Mouse (Mus musculus): ENCODE measurements around the gene Tnfaip2. TPM values are rescaled to one million over a fixed set of nuclear protein-coding genes. Genes with fewer than 3 reads are reported as not detected.

The Tnfaip2 gene
- polyA plus RNA-seq, 1 experiment from 2014 or later, result 0.63 TPM

GRCm38 (mm10) chr12:111425258-111425657 is 17.0 kb upstream of the Tnfaip2 start:
- WGBS, result 3% methylated on average over 15 of the region's 15 CpGs
- Histone ChIP-seq H3K4me2 (ENCODE audit: low read length) (no peak overlapping the region), H3K9ac (replicated peaks; ENCODE audit: low read depth, low read length) (no peak overlapping the region), H3K36me3 (ENCODE audit: control insufficient read depth, insufficient read depth) (no peaks in the 10 kb centered on the region), H3K9me3 (ENCODE audit: control insufficient read depth, low read length) (no peaks in the 10 kb centered on the region), H3K27ac (ENCODE audit: low read length) (no peak overlapping the region), H3K27me3 (replicated peaks; ENCODE audit: control insufficient read depth, insufficient read depth, low read length) (peaks cover 67% of the 10 kb centered on the region), H3K4me3 (replicated peaks; ENCODE audit: low read length) (no peak overlapping the region), H3K4me1 (replicated peaks; ENCODE audit: control insufficient read depth, insufficient read depth, low read length) (peaks cover 39% of the 10 kb centered on the region)
- 0 out of 2 replicates have a peak, but pooled peaks have one; percentile 22 for ATAC-seq

GRCm38 (mm10) chr12:111425789-111426460 is 16.3 kb upstream of the Tnfaip2 start:
- Histone ChIP-seq H3K4me1 (replicated peaks; ENCODE audit: control insufficient read depth, insufficient read depth, low read length) (peaks cover 39% of the 10 kb centered on the region), H3K4me2 (ENCODE audit: low read length) (peak overlapping the region; percentile 15; the same call in 1 of the 2 replicates), H3K4me3 (replicated peaks; ENCODE audit: low read length) (no peak overlapping the region), H3K27me3 (replicated peaks; ENCODE audit: control insufficient read depth, insufficient read depth, low read length) (peaks cover 73% of the 10 kb centered on the region), H3K9me3 (ENCODE audit: control insufficient read depth, low read length) (no peaks in the 10 kb centered on the region), H3K36me3 (ENCODE audit: control insufficient read depth, insufficient read depth) (no peaks in the 10 kb centered on the region), H3K9ac (replicated peaks; ENCODE audit: low read depth, low read length) (no peak overlapping the region), H3K27ac (ENCODE audit: low read length) (no peak overlapping the region)
- ATAC-seq, result peak; percentile 59
- 14% methylated on average over 29 of the region's 29 CpGs for WGBS

GRCm38 (mm10) chr12:111427438-111428113 is 14.7 kb upstream of the Tnfaip2 start:
- no peaks in the 10 kb centered on the region for H3K9me3 ChIP-seq (ENCODE audit: control insufficient read depth, low read length)
- no peak overlapping the region for H3K4me3 ChIP-seq (replicated peaks; ENCODE audit: low read length)
- WGBS, result 34% methylated on average over 12 of the region's 12 CpGs
- H3K9ac ChIP-seq (replicated peaks; ENCODE audit: low read depth, low read length), result no peak overlapping the region
- no peak overlapping the region for H3K4me2 ChIP-seq (ENCODE audit: low read length)
- no peak overlapping the region for H3K27ac ChIP-seq (ENCODE audit: low read length)
- peaks cover 39% of the 10 kb centered on the region for H3K4me1 ChIP-seq (replicated peaks; ENCODE audit: control insufficient read depth, insufficient read depth, low read length)
- no peaks in the 10 kb centered on the region for H3K36me3 ChIP-seq (ENCODE audit: control insufficient read depth, insufficient read depth)
- H3K27me3 ChIP-seq (replicated peaks; ENCODE audit: control insufficient read depth, insufficient read depth, low read length), result peaks cover 64% of the 10 kb centered on the region
- ATAC-seq, result no peak

- no peak overlapping the region for H3K4me3 ChIP-seq (replicated peaks; ENCODE audit: low read length)
- no peak overlapping the region for H3K9ac ChIP-seq (replicated peaks; ENCODE audit: low read depth, low read length)
- no peak for ATAC-seq
- H3K27ac ChIP-seq (ENCODE audit: low read length), result no peak overlapping the region
- H3K4me2 ChIP-seq (ENCODE audit: low read length), result no peak overlapping the region
- no peaks in the 10 kb centered on the region for H3K9me3 ChIP-seq (ENCODE audit: control insufficient read depth, low read length)
- no peaks in the 10 kb centered on the region for H3K36me3 ChIP-seq (ENCODE audit: control insufficient read depth, insufficient read depth)
- H3K4me1 ChIP-seq (replicated peaks; ENCODE audit: control insufficient read depth, insufficient read depth, low read length), result peaks cover 37% of the 10 kb centered on the region
- H3K27me3 ChIP-seq (replicated peaks; ENCODE audit: control insufficient read depth, insufficient read depth, low read length), result peaks cover 56% of the 10 kb centered on the region
- 22% methylated on average over 8 of the region's 8 CpGs for WGBS
Measured at GRCm38 (mm10) chr12:111428364-111428763, 13.9 kb upstream of the Tnfaip2 start.

GRCm38 (mm10) chr12:111428961-111429911 is 13.0 kb upstream of the Tnfaip2 start:
- WGBS, result under 1% methylated on average over 38 of the region's 40 CpGs
- H3K9me3 ChIP-seq (ENCODE audit: control insufficient read depth, low read length), result no peaks in the 10 kb centered on the region

GRCm38 (mm10) chr12:111430049-111430867 is 12.0 kb upstream of the Tnfaip2 start:
- WGBS, result 17% methylated on average over 27 of the region's 27 CpGs
- Histone ChIP-seq H3K27ac (ENCODE audit: low read length) (no peak overlapping the region), H3K4me1 (replicated peaks; ENCODE audit: control insufficient read depth, insufficient read depth, low read length) (peaks cover 34% of the 10 kb centered on the region), H3K36me3 (ENCODE audit: control insufficient read depth, insufficient read depth) (no peaks in the 10 kb centered on the region), H3K9me3 (ENCODE audit: control insufficient read depth, low read length) (no peaks in the 10 kb centered on the region), H3K9ac (replicated peaks; ENCODE audit: low read depth, low read length) (no peak overlapping the region; the same call in 1 of the 2 replicates), H3K4me2 (ENCODE audit: low read length) (peak overlapping the region; percentile 78), H3K27me3 (replicated peaks; ENCODE audit: control insufficient read depth, insufficient read depth, low read length) (peaks cover 38% of the 10 kb centered on the region), H3K4me3 (replicated peaks; ENCODE audit: low read length) (peak overlapping the region; percentile 48)
- ATAC-seq, result no peak

More at GRCm38 (mm10) chr12:111428961-111429911, 13.0 kb upstream of the Tnfaip2 start:
- H3K4me1 ChIP-seq (replicated peaks; ENCODE audit: control insufficient read depth, insufficient read depth, low read length), result peaks cover 34% of the 10 kb centered on the region
- H3K27ac ChIP-seq (ENCODE audit: low read length), result no peak overlapping the region
- H3K4me2 ChIP-seq (ENCODE audit: low read length), result peak overlapping the region; percentile 78
- H3K36me3 ChIP-seq (ENCODE audit: control insufficient read depth, insufficient read depth), result no peaks in the 10 kb centered on the region
- peak; percentile 47 for ATAC-seq
- H3K4me3 ChIP-seq (replicated peaks; ENCODE audit: low read length), result peak overlapping the region; percentile 48
- H3K27me3 ChIP-seq (replicated peaks; ENCODE audit: control insufficient read depth, insufficient read depth, low read length), result peaks cover 48% of the 10 kb centered on the region
- H3K9ac ChIP-seq (replicated peaks; ENCODE audit: low read depth, low read length), result peak overlapping the region; percentile 68

- ATAC-seq, result no peak
Measured at GRCm38 (mm10) chr12:111430868-111431817, 11.1 kb upstream of the Tnfaip2 start.

GRCm38 (mm10) chr12:111432097-111432496 is 10.2 kb upstream of the Tnfaip2 start:
- WGBS, result 36% methylated on average over 4 of the region's 4 CpGs
- ATAC-seq, result no peak
- H3K9ac ChIP-seq (replicated peaks; ENCODE audit: low read depth, low read length), result no peak overlapping the region
- H3K9me3 ChIP-seq (ENCODE audit: control insufficient read depth, low read length), result no peaks in the 10 kb centered on the region
- no peak overlapping the region for H3K4me3 ChIP-seq (replicated peaks; ENCODE audit: low read length)
- H3K27ac ChIP-seq (ENCODE audit: low read length), result no peak overlapping the region
- peaks cover 31% of the 10 kb centered on the region for H3K27me3 ChIP-seq (replicated peaks; ENCODE audit: control insufficient read depth, insufficient read depth, low read length)
- H3K4me2 ChIP-seq (ENCODE audit: low read length), result no peak overlapping the region
- H3K36me3 ChIP-seq (ENCODE audit: control insufficient read depth, insufficient read depth), result no peaks in the 10 kb centered on the region
- H3K4me1 ChIP-seq (replicated peaks; ENCODE audit: control insufficient read depth, insufficient read depth, low read length), result peaks cover 26% of the 10 kb centered on the region

More at GRCm38 (mm10) chr12:111430868-111431817, 11.1 kb upstream of the Tnfaip2 start:
- Histone ChIP-seq H3K36me3 (ENCODE audit: control insufficient read depth, insufficient read depth) (no peaks in the 10 kb centered on the region), H3K9me3 (ENCODE audit: control insufficient read depth, low read length) (no peaks in the 10 kb centered on the region), H3K4me2 (ENCODE audit: low read length) (no peak overlapping the region), H3K27ac (ENCODE audit: low read length) (no peak overlapping the region), H3K4me1 (replicated peaks; ENCODE audit: control insufficient read depth, insufficient read depth, low read length) (peaks cover 26% of the 10 kb centered on the region), H3K9ac (replicated peaks; ENCODE audit: low read depth, low read length) (no peak overlapping the region), H3K27me3 (replicated peaks; ENCODE audit: control insufficient read depth, insufficient read depth, low read length) (peaks cover 31% of the 10 kb centered on the region), H3K4me3 (replicated peaks; ENCODE audit: low read length) (no peak overlapping the region)
- 25% methylated on average over 14 of the region's 14 CpGs for WGBS
